Mouse (Mus musculus) frontal cortex, adult (tissue): Measurements from ENCODE around the gene Rec114.

Experiments used
- ATAC-seq: cut with Nextera tagmentation; 2 replicates; pipeline ENCODE4 v1.9.2; 2017; ENCODE audit warnings: mild to moderate bottlenecking, moderate library complexity, mixed read lengths; ENCODE audit not compliant: low TSS enrichment

The Rec114 gene

DNA sequence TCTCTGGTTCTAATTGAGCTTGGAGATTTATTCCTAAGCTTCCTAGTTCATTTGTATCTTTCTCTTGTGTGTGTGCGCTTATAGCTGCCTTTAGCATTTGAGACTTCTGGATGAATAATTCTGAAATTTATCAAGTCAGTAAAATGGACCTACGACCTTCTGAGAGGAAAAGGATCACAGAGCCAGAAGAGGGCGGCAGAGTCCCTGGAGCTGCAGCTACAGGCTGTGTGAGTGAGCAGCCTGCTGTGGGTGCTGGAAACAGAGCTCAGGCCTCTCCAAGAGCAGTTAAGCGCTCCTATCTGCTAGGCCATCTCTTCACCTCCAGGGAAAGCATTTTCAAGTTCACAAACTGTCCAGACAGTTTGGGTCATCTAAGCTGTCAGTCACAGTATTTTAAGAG lies 81.8 kb downstream of the Rec114 start:
- no peak for ATAC-seq

GRCm38 (mm10) chr9:58660673-58661072 lies 83.1 kb downstream of the Rec114 start:
- no peak for ATAC-seq

DNA sequence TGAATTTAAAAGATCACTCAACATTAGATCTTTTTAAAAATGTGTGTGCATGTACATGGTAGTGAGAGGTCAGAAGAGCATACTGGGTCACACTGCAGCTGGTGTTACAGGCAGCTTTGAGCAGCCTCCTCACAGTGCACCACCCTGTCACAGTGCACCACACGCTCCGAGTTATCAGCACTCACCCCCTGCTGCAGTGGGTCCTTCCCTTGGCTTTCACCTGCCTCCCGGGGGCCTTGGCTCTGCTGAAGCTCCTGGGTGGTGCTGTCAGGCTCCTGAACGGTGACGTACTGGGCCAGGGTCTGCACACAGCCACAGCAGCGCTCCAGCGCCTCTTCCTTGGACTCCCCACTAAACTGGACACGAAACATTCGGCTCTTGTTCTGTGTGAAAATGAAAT lies 83.8 kb downstream of the Rec114 start:
- no peak for ATAC-seq

DNA sequence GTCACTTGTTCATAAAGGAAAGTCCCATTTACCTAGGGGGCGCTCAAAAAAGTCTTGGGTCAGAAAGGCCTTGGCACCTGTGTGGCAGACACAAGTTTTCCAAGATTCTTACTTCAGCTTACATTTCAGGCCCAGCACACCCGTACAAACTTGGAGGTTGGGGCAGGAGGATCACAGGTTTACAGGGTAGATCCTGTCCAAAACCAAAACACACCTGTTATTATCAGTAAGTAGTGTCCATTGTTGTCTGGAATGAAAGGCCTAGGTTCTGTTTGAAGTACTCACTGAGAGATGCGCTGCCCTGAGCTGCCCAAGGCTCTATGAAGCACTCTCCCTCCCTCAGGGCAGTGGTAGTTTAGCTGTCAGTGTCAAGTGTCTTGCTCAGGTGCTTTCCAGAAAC lies 84.4 kb downstream of the Rec114 start:
- ATAC-seq = no peak

DNA sequence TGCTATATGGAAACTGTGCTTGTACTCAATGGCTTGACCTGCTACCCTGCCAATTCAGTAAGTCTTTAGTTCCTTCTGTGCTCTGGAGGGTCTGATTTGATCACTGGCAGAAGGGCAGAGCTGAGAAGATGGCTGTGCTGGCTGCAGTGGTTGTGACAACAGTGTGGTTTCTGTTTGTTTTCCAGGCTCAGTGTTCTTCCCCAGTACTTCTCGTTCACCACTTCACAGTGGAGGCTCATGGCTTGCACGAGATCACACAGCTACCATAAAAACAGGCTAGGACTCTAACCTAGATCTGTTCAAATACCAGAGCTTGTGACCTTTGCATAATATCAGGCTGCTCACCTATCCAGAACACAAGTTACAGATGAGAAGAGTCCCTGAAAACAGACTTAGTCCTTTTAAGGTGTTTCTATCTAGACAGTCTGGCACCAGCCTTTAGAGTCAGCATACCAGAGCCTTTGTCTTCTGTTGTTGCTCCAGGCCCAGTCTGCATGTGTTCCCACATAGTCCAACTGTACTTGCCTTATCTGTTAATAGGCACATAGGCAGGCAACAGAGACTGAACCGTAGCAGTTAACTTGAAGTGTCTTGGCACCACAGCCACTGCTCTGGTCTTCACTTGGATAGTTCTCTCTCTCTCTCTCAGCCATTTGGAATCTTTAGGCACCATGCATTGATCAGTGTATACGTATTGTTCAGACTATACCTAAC lies 85.0 kb downstream of the Rec114 start:
- ATAC-seq = no peak

DNA sequence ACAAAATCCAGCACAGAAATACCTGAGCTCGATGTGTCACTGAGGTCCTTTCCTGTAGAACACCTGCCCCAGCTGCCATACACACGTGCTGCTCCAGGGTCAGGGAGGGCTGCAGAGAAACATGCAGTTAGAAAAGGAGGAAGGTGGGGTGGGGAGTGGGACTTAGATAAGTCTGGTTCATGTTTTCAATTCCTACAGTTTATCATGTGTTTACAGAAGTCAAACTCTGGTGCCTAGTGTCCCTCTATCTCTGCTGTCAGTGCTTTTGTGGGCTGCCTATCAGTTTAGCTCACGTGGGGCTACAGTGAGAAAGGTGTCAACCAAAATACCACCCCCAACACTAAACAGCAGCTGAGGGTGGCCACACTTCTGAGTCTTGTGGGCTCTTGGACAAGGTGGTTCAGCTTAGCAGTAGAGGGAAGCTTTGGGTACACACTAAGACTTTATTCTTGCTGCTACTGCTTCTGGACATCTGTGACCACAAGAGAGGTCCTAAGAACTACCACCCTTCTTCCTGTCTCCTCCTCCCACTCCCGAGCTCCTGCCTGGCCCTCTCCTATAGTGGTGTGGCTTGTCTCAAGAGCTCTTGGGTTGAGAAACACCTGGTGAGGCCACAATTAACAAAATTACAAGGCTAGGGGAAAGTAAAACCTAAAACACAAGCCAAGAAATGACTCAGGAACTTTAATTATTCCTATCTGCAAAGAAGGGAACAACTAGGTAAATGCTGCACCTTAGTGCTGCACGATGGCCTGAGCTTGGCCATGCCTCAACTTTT lies 85.8 kb downstream of the Rec114 start:
- ATAC-seq = no peak

GRCm38 (mm10) chr9:58656824-58657223 lies 86.9 kb downstream of the Rec114 start:
- ATAC-seq = no peak

DNA sequence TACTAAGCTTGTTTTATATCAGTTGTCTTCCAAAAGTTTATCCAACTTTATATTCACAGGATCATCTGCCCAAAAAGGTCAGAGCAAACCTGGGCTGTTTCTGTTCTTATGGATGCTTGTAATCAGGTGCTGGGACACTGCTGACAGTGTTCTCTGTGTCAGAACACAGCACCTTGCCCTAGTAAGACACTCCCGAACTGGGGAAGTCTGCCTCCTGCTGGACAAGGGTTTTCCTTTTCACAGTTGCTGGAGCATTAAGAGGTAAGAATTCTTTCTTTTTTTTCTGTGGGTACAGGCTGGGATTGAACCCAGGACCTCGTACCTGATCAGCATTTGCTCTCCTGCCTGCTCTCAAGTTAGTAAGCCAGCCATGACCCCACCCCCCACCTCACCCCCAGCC lies 87.4 kb downstream of the Rec114 start:
- no peak for ATAC-seq

DNA sequence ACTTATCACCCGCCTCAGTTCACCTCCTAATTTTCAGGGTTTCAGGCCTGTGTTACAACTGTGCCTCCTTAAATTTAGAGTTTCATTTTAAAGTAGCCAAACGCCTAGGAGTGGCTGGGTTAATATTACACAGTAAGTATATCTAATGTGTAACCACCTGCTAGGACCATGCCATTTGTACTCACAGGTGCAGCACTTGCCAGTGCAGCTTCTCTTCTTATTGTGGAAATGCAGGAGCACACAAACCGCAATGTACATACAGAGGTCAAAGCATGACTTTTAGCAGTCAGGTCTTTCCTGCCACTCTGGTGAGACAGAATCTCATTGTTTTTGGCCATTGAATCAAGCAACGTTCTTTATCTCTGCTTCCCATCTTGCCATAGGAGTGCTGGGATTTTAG lies 89.3 kb downstream of the Rec114 start:
- ATAC-seq = no peak

GRCm38 (mm10) chr9:58651993-58652392 lies 91.8 kb downstream of the Rec114 start:
- no peak for ATAC-seq

DNA sequence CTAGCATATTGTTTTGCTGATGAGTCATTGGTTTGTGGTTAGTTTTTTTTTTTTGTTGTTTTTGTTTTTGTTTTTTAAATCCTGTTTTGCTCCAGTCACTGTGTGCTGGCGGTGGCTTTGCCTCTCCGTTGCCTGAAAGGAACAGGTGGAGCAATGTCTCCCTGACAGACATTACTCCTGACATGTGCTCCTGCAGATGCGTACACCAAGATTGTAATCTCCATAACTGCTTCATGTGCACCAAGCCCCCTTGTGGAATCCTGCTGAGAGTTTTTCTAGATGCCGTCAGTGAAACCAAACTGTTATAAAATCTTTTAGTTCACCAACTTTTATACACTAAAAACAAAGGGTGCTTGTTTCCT lies 94.5 kb downstream of the Rec114 start:
- no peak for ATAC-seq

- ATAC-seq = no peak
Measured at GRCm38 (mm10) chr9:58648406-58649264, 95.1 kb downstream of the Rec114 start.

DNA sequence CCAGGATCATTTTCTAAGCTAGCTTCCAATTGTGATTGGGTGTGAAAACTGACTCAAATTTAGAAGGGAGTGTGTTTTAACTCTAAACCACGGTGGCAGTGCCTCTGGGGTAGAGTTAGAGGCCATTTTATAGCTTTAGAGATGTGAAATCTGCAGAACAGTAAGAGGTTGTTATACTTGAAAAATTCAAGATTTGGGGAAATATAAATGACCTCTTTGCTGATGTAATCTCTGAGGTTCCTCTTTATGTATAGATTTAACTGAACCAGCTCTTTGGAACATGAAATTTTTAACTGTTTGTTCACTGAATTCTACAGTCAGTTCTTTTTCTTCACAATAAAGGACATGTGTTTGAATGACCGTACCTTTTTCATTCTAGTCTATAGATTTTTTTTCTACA lies 113.3 kb downstream of the Rec114 start:
- ATAC-seq = no peak

DNA sequence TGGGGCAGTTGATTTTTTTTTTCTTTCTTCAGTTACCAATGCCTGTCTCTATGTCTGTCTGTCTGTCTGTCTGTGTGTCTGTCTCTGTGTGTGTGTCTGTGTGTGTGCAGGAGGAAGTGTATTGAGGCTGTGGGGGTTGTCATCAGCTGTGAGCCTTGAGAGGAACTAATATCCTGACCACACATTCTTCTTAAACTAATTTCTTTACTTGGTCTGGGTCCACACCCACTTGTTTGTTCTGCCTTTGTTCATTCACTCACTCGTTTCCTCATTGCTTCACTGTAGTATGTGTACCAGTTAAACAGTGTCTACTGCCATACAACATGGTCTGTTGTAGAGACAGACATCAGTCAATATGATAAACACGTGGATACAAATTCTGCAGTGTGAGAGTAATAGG lies 116.6 kb downstream of the Rec114 start:
- no peak for ATAC-seq

DNA sequence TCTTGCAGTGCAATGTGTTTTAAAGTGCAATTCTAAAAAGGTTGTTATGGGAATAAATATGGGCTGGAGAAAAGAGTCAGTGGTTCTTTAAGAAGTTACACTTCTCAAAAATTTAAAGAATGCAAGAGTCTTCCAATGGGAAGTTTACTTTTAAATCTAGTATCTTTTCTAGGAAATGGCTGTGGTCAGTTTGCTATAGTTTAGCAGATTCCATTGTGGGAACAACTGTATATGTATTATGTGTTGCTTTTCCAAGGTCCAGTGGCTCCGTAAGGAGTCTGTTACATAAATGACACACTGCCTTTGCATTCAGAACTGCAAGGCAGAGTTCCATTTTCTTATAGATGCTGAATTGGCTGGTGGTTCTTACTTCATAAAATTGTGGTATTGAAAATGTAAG lies 120.8 kb downstream of the Rec114 start:
- no peak for ATAC-seq

DNA sequence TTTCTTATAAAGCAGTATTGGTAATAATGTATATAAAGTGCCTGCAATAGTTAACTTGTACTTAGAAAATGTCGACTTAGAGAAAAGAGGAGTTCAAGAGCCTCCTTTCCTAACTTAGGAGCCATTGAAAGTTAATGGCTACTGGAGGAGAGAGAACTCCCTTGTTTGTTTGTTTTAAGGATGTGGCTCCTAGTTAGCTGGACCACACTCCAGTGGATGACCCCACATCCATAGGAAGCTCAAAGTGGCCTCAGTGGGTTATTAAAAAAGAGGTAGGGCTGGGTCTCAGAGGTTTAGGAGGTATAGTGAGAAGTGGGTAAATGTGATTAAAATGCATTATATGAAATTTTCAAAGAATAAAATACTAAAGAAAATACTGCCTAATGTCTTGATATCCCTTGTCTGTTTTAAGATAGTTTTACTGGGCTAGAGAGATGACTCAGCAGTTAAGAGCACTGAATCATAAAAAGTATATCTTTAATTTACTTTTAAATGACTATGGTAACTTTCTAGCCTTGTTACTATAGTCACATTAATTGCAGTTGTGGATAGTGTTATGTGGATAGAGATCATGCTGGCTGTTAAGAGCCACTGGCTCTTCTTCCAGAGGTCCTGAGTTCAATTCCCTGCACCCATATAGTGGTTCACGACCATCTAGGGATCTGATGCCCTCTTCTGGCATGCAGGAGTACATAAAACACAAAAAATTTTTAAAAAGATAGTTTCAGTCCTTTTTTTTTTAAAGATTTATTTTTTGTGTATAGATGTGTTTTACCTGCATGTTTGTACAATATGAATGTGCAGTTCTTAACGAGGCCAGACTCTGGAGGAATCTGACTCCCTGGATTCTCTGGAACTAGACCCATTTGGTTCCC lies 128.5 kb downstream of the Rec114 start:
- ATAC-seq = no peak

DNA sequence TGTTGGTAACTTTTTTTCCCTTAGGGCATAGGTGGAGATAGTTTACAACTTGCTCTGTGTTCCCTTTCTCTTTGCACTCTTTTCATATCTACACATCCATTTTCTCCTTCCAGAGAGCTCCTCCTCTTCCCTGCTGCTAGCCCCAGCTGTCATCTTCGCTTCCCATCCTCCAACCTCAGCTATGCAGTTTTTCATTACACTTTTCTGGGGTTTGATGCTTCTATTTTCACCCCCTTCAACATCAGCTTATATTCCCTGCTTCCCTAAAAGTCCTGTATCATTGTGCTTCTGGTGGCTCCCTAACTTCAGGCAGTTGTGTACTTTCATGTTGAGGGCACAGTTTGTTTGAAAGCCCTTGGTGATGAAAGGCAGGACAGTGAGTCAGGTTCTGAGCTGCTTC lies 130.0 kb downstream of the Rec114 start:
- peak; percentile 72; the same call in 1 of the 2 replicates for ATAC-seq
